Mouse (Mus musculus) urinary bladder, postnatal 4 days (tissue): Measurements from ENCODE around the gene Obox1.
"Not testable (repeated sequence)": the region's sequence is repeated elsewhere in the genome, so short reads cannot be mapped to it uniquely, and the experiment has no call there.

Experiments used
- DNase-seq, 2 experiments: peaks; one replicate each; pipeline ENCODE4 v3.0.0; 2021 to 2022; ENCODE audit warnings: low spot score in 2 of 2

The Obox1 gene

GRCm38 (mm10) chr7:15388421-15388998 lies at the start of gene Obox1, which contains the start of gene Obox2:
TSS of gene Obox1 (plus strand) at chr7:15388948.
TSS of gene Obox2 (plus strand) at chr7:15388721.
- DNase-seq: not testable (repeated sequence)

GRCm38 (mm10) chr7:15399147-15399874 lies 10.6 kb downstream of the Obox1 start:
- DNase-seq: not testable (repeated sequence)

GRCm38 (mm10) chr7:15406816-15407215 lies 18.1 kb downstream of the Obox1 start:
- DNase-seq: not testable (repeated sequence)

- not testable (repeated sequence) for DNase-seq
Measured at GRCm38 (mm10) chr7:15418046-15418445, 29.3 kb downstream of the Obox1 start.

GRCm38 (mm10) chr7:15425537-15425936 lies 36.8 kb downstream of the Obox1 start:
- peak in 1 of 2 experiments; percentile 58 for DNase-seq

- DNase-seq: peak in 1 of 2 experiments; percentile 59
Measured at GRCm38 (mm10) chr7:15509411-15509810, 120.7 kb downstream of the Obox1 start.
